Comparison of ENCODE assay signal across 18 mouse cellular contexts in genomic region chr3:154885048-154885447, GRCm38 (mm10).
DNase-seq lines count a peak whose midpoint lies in the region; ATAC-seq and TF ChIP-seq lines count a peak whose summit lies in the region.
"Had no signal": no experiment of that assay in that cellular context is flagged by ENCODE, and none has a peak within 500 bp of the region (broad histone marks: within the 10 kb centered on the region; RNA-seq: fewer than 3 reads in every experiment).

No protein-coding gene starts in this region.

- no peaks in the 10 kb centered on the region for H3K27me3 ChIP-seq in midbrain, embryonic 11.5 days (ENCODE audit: control insufficient read depth, insufficient read depth, low read length)
- no peaks in the 10 kb centered on the region for H3K27me3 ChIP-seq in midbrain, postnatal 0 days (ENCODE audit: insufficient read depth, low read length)
- no peaks in the 10 kb centered on the region for H3K27me3 ChIP-seq in liver, embryonic 14.5 days (ENCODE audit: control insufficient read depth, insufficient read depth, low read length)
- H3K27me3 ChIP-seq in midbrain, embryonic 16.5 days (ENCODE audit: control insufficient read depth, insufficient read depth, low read depth, low read length): no peaks in the 10 kb centered on the region
- H3K27me3 ChIP-seq: CH12.LX; embryonic facial prominence, embryonic 15.5 days; forebrain, embryonic 13.5 days had no signal

- H3K9ac ChIP-seq in midbrain, embryonic 11.5 days (ENCODE audit: low read length): no peak overlapping the region
- no peak overlapping the region for H3K9ac ChIP-seq in midbrain, postnatal 0 days (replicated peaks; ENCODE audit: low read length, poor library complexity, severe bottlenecking)
- H3K9ac ChIP-seq in liver, embryonic 14.5 days (replicated peaks): no peak overlapping the region
- no peak overlapping the region for H3K9ac ChIP-seq in midbrain, embryonic 16.5 days (ENCODE audit: low read depth, low read length)
- H3K9ac ChIP-seq: embryonic facial prominence, embryonic 15.5 days; forebrain, embryonic 13.5 days had no signal

- DNase-seq in heart, adult 11 months: peak; percentile 10
- DNase-seq in heart, adult 9 months (ENCODE audit: low spot score in 2 of 2): no peak
- no peak for DNase-seq in midbrain, embryonic 11.5 days (ENCODE audit: low spot score, missing footprints)
- DNase-seq in midbrain, postnatal 0 days (ENCODE audit: low spot score): no peak
- peak in 1 of 3 experiments; percentile 4 for DNase-seq in liver, embryonic 14.5 days (ENCODE audit: low read depth in 3 of 3, low spot score in 3 of 3)
- DNase-seq in layer of hippocampus, postnatal 10 days (ENCODE audit: low spot score in 2 of 2): no peak
- no peak for DNase-seq in cerebellum, postnatal 14 days
- DNase-seq: cerebellum, adult 18-20 months; lung, postnatal 4 days had no signal

- H3K9me3 ChIP-seq in midbrain, embryonic 11.5 days (ENCODE audit: control insufficient read depth, low read length): no peaks in the 10 kb centered on the region
- no peaks in the 10 kb centered on the region for H3K9me3 ChIP-seq in midbrain, postnatal 0 days (ENCODE audit: low read length)
- no peaks in the 10 kb centered on the region for H3K9me3 ChIP-seq in liver, embryonic 14.5 days (ENCODE audit: control insufficient read depth, low read length)
- no peaks in the 10 kb centered on the region for H3K9me3 ChIP-seq in midbrain, embryonic 16.5 days (replicated peaks; ENCODE audit: control insufficient read depth, low read length, poor library complexity, severe bottlenecking)
- H3K9me3 ChIP-seq: embryonic facial prominence, embryonic 15.5 days; forebrain, embryonic 13.5 days had no signal

- H3K4me3 ChIP-seq in midbrain, embryonic 11.5 days (ENCODE audit: low read depth, low read length): no peak overlapping the region
- H3K4me3 ChIP-seq in midbrain, postnatal 0 days (ENCODE audit: low read depth, low read length): no peak overlapping the region
- no peak overlapping the region for H3K4me3 ChIP-seq in liver, embryonic 14.5 days (ENCODE audit: insufficient read depth in 1 of 2, low read depth in 2 of 2, low read length in 2 of 2)
- no peak overlapping the region for H3K4me3 ChIP-seq in midbrain, embryonic 16.5 days (ENCODE audit: low read depth, low read length)
- H3K4me3 ChIP-seq: embryonic facial prominence, embryonic 15.5 days; forebrain, embryonic 13.5 days; layer of hippocampus, adult 2 months; left cerebral cortex, adult 2 months had no signal

- H3K4me1 ChIP-seq in midbrain, embryonic 11.5 days (ENCODE audit: control insufficient read depth, insufficient read depth, low read length): no peaks in the 10 kb centered on the region
- no peaks in the 10 kb centered on the region for H3K4me1 ChIP-seq in midbrain, postnatal 0 days (ENCODE audit: insufficient read depth, low read length)
- peaks cover 0 to 8% of the 10 kb centered on the region in 2 experiments; a peak in 2 of 4 replicates for H3K4me1 ChIP-seq in liver, embryonic 14.5 days (replicated peaks; ENCODE audit: control insufficient read depth in 2 of 2, insufficient read depth in 2 of 2, low read length in 1 of 2)
- peaks cover 7% of the 10 kb centered on the region; the same call in 1 of the 2 replicates for H3K4me1 ChIP-seq in midbrain, embryonic 16.5 days (ENCODE audit: control insufficient read depth, insufficient read depth, low read length)

- no peak for TF ChIP-seq EP300 in liver, embryonic 14.5 days (IDR thresholded peaks at IDR 0.05; ENCODE audit: low read depth)

- no peak overlapping the region for H3K4me2 ChIP-seq in midbrain, embryonic 11.5 days
- no peak overlapping the region for H3K4me2 ChIP-seq in midbrain, postnatal 0 days (ENCODE audit: low read depth, low read length, poor library complexity, severe bottlenecking)
- H3K4me2 ChIP-seq in liver, embryonic 14.5 days (ENCODE audit: low read depth): no peak overlapping the region
- H3K4me2 ChIP-seq in midbrain, embryonic 16.5 days (ENCODE audit: low read length): no peak overlapping the region
- H3K4me2 ChIP-seq: embryonic facial prominence, embryonic 15.5 days; forebrain, embryonic 13.5 days had no signal

- no peak overlapping the region for H3K27ac ChIP-seq in midbrain, embryonic 11.5 days (ENCODE audit: low read depth, low read length)
- no peak overlapping the region for H3K27ac ChIP-seq in midbrain, postnatal 0 days (ENCODE audit: low read depth, low read length)
- no peak overlapping the region for H3K27ac ChIP-seq in liver, embryonic 14.5 days
- no peak overlapping the region for H3K27ac ChIP-seq in midbrain, embryonic 16.5 days (ENCODE audit: low read length)
- H3K27ac ChIP-seq: embryonic facial prominence, embryonic 15.5 days; forebrain, embryonic 13.5 days; kidney, postnatal 0 days; layer of hippocampus, adult 2 months; left cerebral cortex, adult 2 months had no signal

- WGBS in midbrain, embryonic 11.5 days: 54% methylated on average over 5 of the region's 5 CpGs
- WGBS in midbrain, postnatal 0 days: 46% methylated on average over 5 of the region's 5 CpGs
- WGBS in liver, embryonic 14.5 days (ENCODE audit: insufficient replicate concordance): 8% methylated on average over 5 of the region's 5 CpGs
- 37% methylated on average over 5 of the region's 5 CpGs for WGBS in midbrain, embryonic 16.5 days

- peak; percentile 56 for ATAC-seq in midbrain, embryonic 11.5 days (ENCODE audit: low FRiP score)
- ATAC-seq in midbrain, postnatal 0 days (ENCODE audit: low FRiP score): no peak
- ATAC-seq in liver, embryonic 14.5 days (ENCODE audit: insufficient read depth): peak; percentile 73
- peak; percentile 39; the same call in 1 of the 2 replicates for ATAC-seq in midbrain, embryonic 16.5 days
- ATAC-seq: activated CD4-positive, CD25-positive, alpha-beta regulatory T cell, adult 4 months; intestine, postnatal 0 days had no signal

- TF ChIP-seq CTCF in midbrain, postnatal 0 days (IDR thresholded peaks at IDR 0.05): no peak
- no peak for TF ChIP-seq CTCF in liver, embryonic 14.5 days (IDR thresholded peaks at IDR 0.05; ENCODE audit: low read depth)

- H3K36me3 ChIP-seq in midbrain, embryonic 11.5 days (ENCODE audit: control insufficient read depth, insufficient read depth, low read length): no peaks in the 10 kb centered on the region
- H3K36me3 ChIP-seq in midbrain, postnatal 0 days (ENCODE audit: insufficient read depth, low read length): no peaks in the 10 kb centered on the region
- H3K36me3 ChIP-seq in liver, embryonic 14.5 days (replicated peaks; ENCODE audit: control insufficient read depth, insufficient read depth, low read depth): no peaks in the 10 kb centered on the region
- H3K36me3 ChIP-seq in midbrain, embryonic 16.5 days (ENCODE audit: control insufficient read depth, insufficient read depth, low read length): no peaks in the 10 kb centered on the region
- H3K36me3 ChIP-seq: embryonic facial prominence, embryonic 15.5 days had no signal
